Mouse (Mus musculus): ENCODE results near the gene Maob. TPM values are rescaled to one million over a fixed set of nuclear protein-coding genes. Genes with fewer than 3 reads are reported as not detected.

The Maob gene
- polyA plus RNA-seq, 1 experiment, result 3.2 TPM

DNA sequence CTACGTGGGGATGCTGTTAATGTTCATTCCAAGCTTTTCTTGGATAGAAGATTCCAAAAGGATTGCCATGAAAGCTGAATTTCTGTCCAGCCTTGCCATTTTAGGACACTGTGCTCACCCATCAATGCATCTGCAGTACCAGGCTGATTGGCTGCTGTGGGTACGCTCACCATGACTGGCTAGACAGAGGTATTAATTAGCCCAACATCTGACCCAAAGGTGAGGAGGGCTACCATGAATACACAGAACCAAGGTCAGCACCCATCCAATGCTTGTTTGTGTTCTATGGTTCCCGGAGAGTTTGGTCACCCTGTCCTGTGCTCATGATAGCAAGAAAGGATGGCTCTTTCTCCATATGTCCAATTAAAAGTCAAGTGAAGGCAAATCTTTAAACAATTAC is 1.2 kb downstream of the Maob start:
- Histone ChIP-seq H3K4me3 (ENCODE audit: insufficient read depth, low read depth, low read length) (no peak overlapping the region), H3K27me3 (replicated peaks; ENCODE audit: control insufficient read depth, insufficient read depth, low read length) (no peaks in the 10 kb centered on the region), H3K36me3 (ENCODE audit: control insufficient read depth, insufficient read depth, low read length) (no peaks in the 10 kb centered on the region), H3K27ac (ENCODE audit: insufficient read depth, low read depth, low read length) (no peak overlapping the region), H3K4me1 (ENCODE audit: control insufficient read depth, insufficient read depth, low read length) (no peaks in the 10 kb centered on the region)
- DNase-seq, result no peak
- no peak for TF ChIP-seq CTCF (conservative IDR thresholded peaks at IDR 0.05; ENCODE audit: insufficient read depth, insufficient read length, low read depth, low read length)
- TF ChIP-seq POLR2A (IDR thresholded peaks at IDR 0.05; ENCODE audit: low read depth, low read length), result no peak
- WGBS, result 90% methylated on average over 3 of the region's 3 CpGs

DNA sequence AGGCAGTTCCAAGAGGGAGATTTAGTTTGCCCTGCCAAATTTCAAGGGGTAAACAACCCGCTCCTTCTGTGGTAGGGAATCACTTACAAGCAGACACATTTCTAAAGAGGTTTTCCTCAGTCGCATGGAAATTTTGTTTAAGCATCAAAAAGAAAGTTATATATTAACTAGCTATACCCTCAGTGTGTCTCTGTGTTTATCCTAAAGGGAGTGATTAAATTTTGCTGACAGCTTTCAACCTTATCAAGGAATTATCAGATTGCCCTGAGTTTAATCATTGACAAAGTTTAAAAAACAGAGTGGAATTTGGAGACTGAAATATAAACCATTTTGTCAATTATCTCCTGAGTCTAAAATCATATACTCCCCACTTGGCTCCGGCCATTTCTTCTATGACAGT is 5.1 kb downstream of the Maob start:
- WGBS, result 42% methylated on average over 3 of the region's 3 CpGs

GRCm38 (mm10) chrX:16767453-16767852 is 49.7 kb downstream of the Maob start:
- DNase-seq, result no peak
- no peak for TF ChIP-seq POLR2A (IDR thresholded peaks at IDR 0.05; ENCODE audit: low read depth, low read length)
- no peak for TF ChIP-seq CTCF (conservative IDR thresholded peaks at IDR 0.05; ENCODE audit: insufficient read depth, insufficient read length, low read depth, low read length)
- Histone ChIP-seq H3K4me1 (ENCODE audit: control insufficient read depth, insufficient read depth, low read length) (no peaks in the 10 kb centered on the region), H3K27ac (ENCODE audit: insufficient read depth, low read depth, low read length) (no peak overlapping the region), H3K27me3 (replicated peaks; ENCODE audit: control insufficient read depth, insufficient read depth, low read length) (no peaks in the 10 kb centered on the region), H3K4me3 (ENCODE audit: insufficient read depth, low read depth, low read length) (no peak overlapping the region), H3K36me3 (ENCODE audit: control insufficient read depth, insufficient read depth, low read length) (no peaks in the 10 kb centered on the region)
- 78% methylated on average over 1 of the region's 1 CpGs for WGBS

More for the DNA sequence above, 5.1 kb downstream of the Maob start:
- no peak overlapping the region for H3K27ac ChIP-seq (ENCODE audit: insufficient read depth, low read depth, low read length)
- H3K4me1 ChIP-seq (ENCODE audit: control insufficient read depth, insufficient read depth, low read length), result no peaks in the 10 kb centered on the region
- H3K4me3 ChIP-seq (ENCODE audit: insufficient read depth, low read depth, low read length), result no peak overlapping the region
- H3K27me3 ChIP-seq (replicated peaks; ENCODE audit: control insufficient read depth, insufficient read depth, low read length), result no peaks in the 10 kb centered on the region
- TF ChIP-seq POLR2A (IDR thresholded peaks at IDR 0.05; ENCODE audit: low read depth, low read length) (no peak), CTCF (conservative IDR thresholded peaks at IDR 0.05; ENCODE audit: insufficient read depth, insufficient read length, low read depth, low read length) (no peak)
- no peak for DNase-seq
- no peaks in the 10 kb centered on the region for H3K36me3 ChIP-seq (ENCODE audit: control insufficient read depth, insufficient read depth, low read length)

DNA sequence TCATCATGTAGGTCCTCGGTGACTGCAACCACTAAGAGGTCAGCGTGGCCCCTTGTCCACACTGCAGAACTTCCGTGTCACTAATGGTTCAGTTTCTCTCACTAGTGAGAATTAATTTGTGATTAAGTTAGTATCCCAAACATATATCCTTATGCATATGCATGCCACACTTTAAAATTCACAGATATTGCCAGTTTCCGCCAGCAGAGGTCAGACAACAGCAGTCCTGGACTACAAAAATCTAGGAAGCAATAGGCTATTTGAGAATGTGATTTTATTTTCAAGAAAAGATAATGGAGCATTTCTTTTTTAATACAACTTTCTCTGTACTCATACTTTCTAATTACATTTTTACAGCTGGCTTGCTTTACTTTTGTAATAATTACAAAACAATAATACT is 51.0 kb downstream of the Maob start:
- DNase-seq, result peak; percentile 3
- H3K4me3 ChIP-seq (ENCODE audit: insufficient read depth, low read depth, low read length), result no peak overlapping the region
- 64% methylated on average over 4 of the region's 4 CpGs for WGBS
- H3K27ac ChIP-seq (ENCODE audit: insufficient read depth, low read depth, low read length), result no peak overlapping the region
- H3K27me3 ChIP-seq (replicated peaks; ENCODE audit: control insufficient read depth, insufficient read depth, low read length), result no peaks in the 10 kb centered on the region
- no peaks in the 10 kb centered on the region for H3K36me3 ChIP-seq (ENCODE audit: control insufficient read depth, insufficient read depth, low read length)
- TF ChIP-seq CTCF (conservative IDR thresholded peaks at IDR 0.05; ENCODE audit: insufficient read depth, insufficient read length, low read depth, low read length), result no peak
- no peak for TF ChIP-seq POLR2A (IDR thresholded peaks at IDR 0.05; ENCODE audit: low read depth, low read length)
- no peaks in the 10 kb centered on the region for H3K4me1 ChIP-seq (ENCODE audit: control insufficient read depth, insufficient read depth, low read length)

DNA sequence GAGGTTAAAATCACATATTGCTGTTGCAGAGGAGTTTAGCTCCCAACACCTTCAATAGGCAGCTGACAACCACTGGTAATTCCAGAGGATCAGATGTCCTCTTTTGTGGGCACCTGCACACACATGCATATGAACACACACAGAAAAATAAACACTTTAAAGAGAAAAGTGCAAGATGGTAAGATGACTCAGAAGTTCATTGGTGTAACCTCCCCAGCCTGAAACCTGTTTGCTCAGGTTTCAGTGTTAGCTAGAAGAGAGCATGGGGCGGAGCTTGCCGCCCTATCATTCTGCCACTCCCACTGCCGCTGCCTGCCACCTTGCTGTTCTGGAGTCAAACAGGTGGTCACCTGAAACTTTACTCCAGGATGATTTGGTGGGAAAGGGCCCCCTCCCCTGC is 55.7 kb downstream of the Maob start:
- H3K36me3 ChIP-seq (ENCODE audit: control insufficient read depth, insufficient read depth, low read length), result no peaks in the 10 kb centered on the region
- 29% methylated on average over 3 of the region's 3 CpGs for WGBS
- H3K4me1 ChIP-seq (ENCODE audit: control insufficient read depth, insufficient read depth, low read length), result no peaks in the 10 kb centered on the region
- H3K27ac ChIP-seq (ENCODE audit: insufficient read depth, low read depth, low read length), result no peak overlapping the region
- H3K4me3 ChIP-seq (ENCODE audit: insufficient read depth, low read depth, low read length), result no peak overlapping the region
- no peaks in the 10 kb centered on the region for H3K27me3 ChIP-seq (replicated peaks; ENCODE audit: control insufficient read depth, insufficient read depth, low read length)
- no peak for DNase-seq
- TF ChIP-seq POLR2A (IDR thresholded peaks at IDR 0.05; ENCODE audit: low read depth, low read length) (no peak), CTCF (conservative IDR thresholded peaks at IDR 0.05; ENCODE audit: insufficient read depth, insufficient read length, low read depth, low read length) (no peak)

DNA sequence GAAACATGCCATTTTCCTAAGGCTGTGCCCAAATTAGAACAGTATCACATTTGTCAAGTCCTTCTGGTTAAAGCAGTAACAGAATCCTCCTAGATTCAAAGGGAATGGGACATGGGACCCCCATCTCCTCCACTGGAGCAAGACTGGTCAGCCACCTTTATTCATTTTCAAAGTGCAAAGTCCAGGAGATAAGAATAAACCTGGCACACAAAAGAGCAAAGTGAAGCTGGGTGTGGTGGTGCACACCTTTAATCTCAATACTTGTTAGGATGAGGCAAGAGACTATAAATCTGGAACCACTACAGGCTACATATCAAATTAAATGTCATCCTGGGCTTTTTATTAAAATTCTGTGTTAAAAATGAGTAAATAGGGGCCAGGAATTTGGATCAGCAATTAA is 62.4 kb downstream of the Maob start:
- H3K36me3 ChIP-seq (ENCODE audit: control insufficient read depth, insufficient read depth, low read length), result no peaks in the 10 kb centered on the region
- no peak for TF ChIP-seq POLR2A (IDR thresholded peaks at IDR 0.05; ENCODE audit: low read depth, low read length)
- no peak for TF ChIP-seq CTCF (conservative IDR thresholded peaks at IDR 0.05; ENCODE audit: insufficient read depth, insufficient read length, low read depth, low read length)
- H3K27ac ChIP-seq (ENCODE audit: insufficient read depth, low read depth, low read length), result no peak overlapping the region
- H3K4me3 ChIP-seq (ENCODE audit: insufficient read depth, low read depth, low read length), result no peak overlapping the region
- no peaks in the 10 kb centered on the region for H3K27me3 ChIP-seq (replicated peaks; ENCODE audit: control insufficient read depth, insufficient read depth, low read length)
- no peaks in the 10 kb centered on the region for H3K4me1 ChIP-seq (ENCODE audit: control insufficient read depth, insufficient read depth, low read length)
- DNase-seq, result no peak

DNA sequence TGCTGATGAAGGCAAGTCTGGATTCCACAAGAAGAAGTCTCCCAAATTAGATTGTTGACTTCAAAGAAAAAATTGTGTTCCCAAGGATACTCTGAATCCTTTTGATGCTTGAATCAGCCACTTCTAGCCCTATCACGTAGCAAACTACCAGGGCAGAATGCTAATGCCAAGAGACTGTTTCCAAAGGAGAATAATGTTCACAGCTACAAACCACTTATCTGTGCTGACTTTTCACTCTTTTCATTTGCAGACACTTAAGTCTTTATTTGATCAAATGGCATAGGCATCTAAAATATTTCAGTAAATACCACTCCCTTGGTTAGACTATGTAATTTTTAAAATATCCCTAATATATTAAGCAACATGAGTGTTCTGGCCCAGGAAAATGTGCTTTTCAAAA is 68.2 kb downstream of the Maob start:
- no peak overlapping the region for H3K4me3 ChIP-seq (ENCODE audit: insufficient read depth, low read depth, low read length)
- H3K27ac ChIP-seq (ENCODE audit: insufficient read depth, low read depth, low read length), result no peak overlapping the region
- H3K27me3 ChIP-seq (replicated peaks; ENCODE audit: control insufficient read depth, insufficient read depth, low read length), result no peaks in the 10 kb centered on the region
- no peaks in the 10 kb centered on the region for H3K36me3 ChIP-seq (ENCODE audit: control insufficient read depth, insufficient read depth, low read length)
- no peak for TF ChIP-seq CTCF (conservative IDR thresholded peaks at IDR 0.05; ENCODE audit: insufficient read depth, insufficient read length, low read depth, low read length)
- TF ChIP-seq POLR2A (IDR thresholded peaks at IDR 0.05; ENCODE audit: low read depth, low read length), result no peak
- 77% methylated on average over 1 of the region's 1 CpGs for WGBS
- no peaks in the 10 kb centered on the region for H3K4me1 ChIP-seq (ENCODE audit: control insufficient read depth, insufficient read depth, low read length)
- no peak for DNase-seq

- 44% methylated on average over 1 of the region's 1 CpGs for WGBS
These were observed 103.1 kb downstream of the Maob start for GRCm38 (mm10) chrX:16714033-16714432.

More at GRCm38 (mm10) chrX:16714033-16714432, 103.1 kb downstream of the Maob start:
- H3K27ac ChIP-seq (ENCODE audit: insufficient read depth, low read depth, low read length), result no peak overlapping the region
- H3K4me3 ChIP-seq (ENCODE audit: insufficient read depth, low read depth, low read length), result no peak overlapping the region
- no peaks in the 10 kb centered on the region for H3K4me1 ChIP-seq (ENCODE audit: control insufficient read depth, insufficient read depth, low read length)
- no peaks in the 10 kb centered on the region for H3K27me3 ChIP-seq (replicated peaks; ENCODE audit: control insufficient read depth, insufficient read depth, low read length)
- TF ChIP-seq POLR2A (IDR thresholded peaks at IDR 0.05; ENCODE audit: low read depth, low read length) (no peak), CTCF (conservative IDR thresholded peaks at IDR 0.05; ENCODE audit: insufficient read depth, insufficient read length, low read depth, low read length) (no peak)
- DNase-seq, result no peak
- H3K36me3 ChIP-seq (ENCODE audit: control insufficient read depth, insufficient read depth, low read length), result no peaks in the 10 kb centered on the region
